Mouse (Mus musculus): ENCODE results near the gene Art4. TPM values are rescaled to one million over a fixed set of nuclear protein-coding genes. Genes with fewer than 3 reads are reported as not detected.
A peak's percentile ranks its signal among the peaks of the same experiment; 100 is the strongest.

Art4 gene
- polyA plus RNA-seq, 1 experiment from 2014 or later, result 10.6 TPM

GRCm38 (mm10) chr6:136875670-136876069 lies 18.1 kb upstream of the Art4 start, which contains the start of gene Mgp:
Gene Mgp, minus strand, starts transcription at chr6:136875823.
- H3K4me3 ChIP-seq (ENCODE audit: low read depth, low read length), result no peak within 1 kb of the TSS
- no peaks in the 10 kb centered on the region for H3K36me3 ChIP-seq (replicated peaks; ENCODE audit: insufficient read depth, low read length)
- H3K9ac ChIP-seq (replicated peaks), result no peak within 1 kb of the TSS
- no peaks in the 10 kb centered on the region for H3K27me3 ChIP-seq (ENCODE audit: insufficient read depth, low read length)
- no peaks in the 10 kb centered on the region for H3K9me3 ChIP-seq (ENCODE audit: low read length)
- H3K4me1 ChIP-seq (ENCODE audit: insufficient read depth), result no peaks in the 10 kb centered on the region
- H3K4me2 ChIP-seq (ENCODE audit: low read depth, low read length), result no peak within 1 kb of the TSS
- ATAC-seq (no peak), DNase-seq (no peak)
- no peak within 1 kb of the TSS for H3K27ac ChIP-seq (ENCODE audit: low read depth)
- WGBS (ENCODE audit: insufficient replicate concordance), result 52% methylated on average over 9 of the region's 9 CpGs
- TF ChIP-seq EP300 (IDR thresholded peaks at IDR 0.05; ENCODE audit: low read depth) (no peak), CTCF (IDR thresholded peaks at IDR 0.05; ENCODE audit: low read depth) (no peak)

DNA sequence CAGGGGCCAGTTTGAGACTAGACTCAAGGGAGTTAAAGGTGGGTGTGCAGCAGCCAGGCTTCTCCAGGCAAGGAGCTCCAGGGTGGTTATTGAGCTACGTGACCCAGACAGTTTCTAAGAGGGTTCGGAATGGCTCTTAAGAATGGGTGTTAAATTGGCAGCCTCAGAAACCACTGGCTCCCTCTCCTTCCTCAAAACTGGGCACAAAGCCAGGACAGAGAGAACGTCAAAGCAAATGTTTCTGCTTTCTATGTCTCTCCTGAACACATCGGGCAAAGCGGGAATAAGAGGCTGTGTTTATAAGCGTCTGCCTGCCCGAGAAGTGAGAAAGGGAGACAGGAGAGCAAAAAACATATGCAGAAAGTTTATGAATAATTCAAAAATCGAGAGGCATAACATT lies 17.1 kb upstream of the Art4 start:
- no peaks in the 10 kb centered on the region for H3K4me1 ChIP-seq (ENCODE audit: insufficient read depth)
- DNase-seq (no peak), ATAC-seq (no peak)
- H3K27me3 ChIP-seq (ENCODE audit: insufficient read depth, low read length), result no peaks in the 10 kb centered on the region
- no peaks in the 10 kb centered on the region for H3K36me3 ChIP-seq (replicated peaks; ENCODE audit: insufficient read depth, low read length)
- 47% methylated on average over 8 of the region's 8 CpGs for WGBS (ENCODE audit: insufficient replicate concordance)
- TF ChIP-seq EP300 (IDR thresholded peaks at IDR 0.05; ENCODE audit: low read depth) (no peak), CTCF (IDR thresholded peaks at IDR 0.05; ENCODE audit: low read depth) (no peak)
- no peak overlapping the region for H3K4me3 ChIP-seq (ENCODE audit: low read depth, low read length)
- no peaks in the 10 kb centered on the region for H3K9me3 ChIP-seq (ENCODE audit: low read length)
- H3K9ac ChIP-seq (replicated peaks), result no peak overlapping the region
- no peak overlapping the region for H3K4me2 ChIP-seq (ENCODE audit: low read depth, low read length)
- H3K27ac ChIP-seq (ENCODE audit: low read depth), result no peak overlapping the region

GRCm38 (mm10) chr6:136868921-136869320 lies 11.4 kb upstream of the Art4 start:
- H3K4me3 ChIP-seq (ENCODE audit: low read depth, low read length), result no peak overlapping the region
- H3K36me3 ChIP-seq (replicated peaks; ENCODE audit: insufficient read depth, low read length), result no peaks in the 10 kb centered on the region
- no peak for TF ChIP-seq CTCF (IDR thresholded peaks at IDR 0.05; ENCODE audit: low read depth)
- TF ChIP-seq EP300 (IDR thresholded peaks at IDR 0.05; ENCODE audit: low read depth), result no peak
- DNase-seq, result no peak
- H3K9ac ChIP-seq (replicated peaks), result no peak overlapping the region
- H3K4me2 ChIP-seq (ENCODE audit: low read depth, low read length), result no peak overlapping the region
- H3K27me3 ChIP-seq (ENCODE audit: insufficient read depth, low read length), result no peaks in the 10 kb centered on the region
- ATAC-seq, result no peak
- H3K4me1 ChIP-seq (ENCODE audit: insufficient read depth), result no peaks in the 10 kb centered on the region
- no peak overlapping the region for H3K27ac ChIP-seq (ENCODE audit: low read depth)
- no peaks in the 10 kb centered on the region for H3K9me3 ChIP-seq (ENCODE audit: low read length)
- WGBS (ENCODE audit: insufficient replicate concordance), result 78% methylated on average over 5 of the region's 5 CpGs

DNA sequence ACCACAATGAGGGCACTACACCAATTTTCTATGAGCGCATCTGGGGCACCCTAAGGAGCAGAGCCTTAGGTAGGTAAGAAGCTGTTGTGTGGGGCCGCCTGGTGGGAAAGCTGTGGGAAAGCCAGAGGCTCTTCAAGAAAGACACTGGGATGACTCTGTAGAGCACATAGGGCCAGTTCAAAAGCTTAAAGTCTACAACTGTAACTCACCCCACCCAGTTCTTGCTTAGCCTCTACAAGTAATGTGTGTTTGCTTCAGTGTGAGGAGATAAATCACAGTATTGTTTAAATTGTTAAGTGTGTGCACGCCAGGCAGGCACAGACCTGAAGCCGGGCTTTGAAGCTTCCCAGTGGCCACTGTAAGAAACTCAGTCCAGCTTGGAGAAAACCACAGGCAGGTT lies 8.6 kb upstream of the Art4 start:
- H3K4me2 ChIP-seq (ENCODE audit: low read depth, low read length), result no peak overlapping the region
- H3K4me1 ChIP-seq (ENCODE audit: insufficient read depth), result no peaks in the 10 kb centered on the region
- no peak overlapping the region for H3K9ac ChIP-seq (replicated peaks)
- 77% methylated on average over 4 of the region's 4 CpGs for WGBS (ENCODE audit: insufficient replicate concordance)
- H3K27me3 ChIP-seq (ENCODE audit: insufficient read depth, low read length), result no peaks in the 10 kb centered on the region
- no peak overlapping the region for H3K27ac ChIP-seq (ENCODE audit: low read depth)
- no peak for TF ChIP-seq CTCF (IDR thresholded peaks at IDR 0.05; ENCODE audit: low read depth)
- no peak overlapping the region for H3K4me3 ChIP-seq (ENCODE audit: low read depth, low read length)
- no peaks in the 10 kb centered on the region for H3K9me3 ChIP-seq (ENCODE audit: low read length)
- no peaks in the 10 kb centered on the region for H3K36me3 ChIP-seq (replicated peaks; ENCODE audit: insufficient read depth, low read length)
- no peak for DNase-seq
- no peak for ATAC-seq

DNA sequence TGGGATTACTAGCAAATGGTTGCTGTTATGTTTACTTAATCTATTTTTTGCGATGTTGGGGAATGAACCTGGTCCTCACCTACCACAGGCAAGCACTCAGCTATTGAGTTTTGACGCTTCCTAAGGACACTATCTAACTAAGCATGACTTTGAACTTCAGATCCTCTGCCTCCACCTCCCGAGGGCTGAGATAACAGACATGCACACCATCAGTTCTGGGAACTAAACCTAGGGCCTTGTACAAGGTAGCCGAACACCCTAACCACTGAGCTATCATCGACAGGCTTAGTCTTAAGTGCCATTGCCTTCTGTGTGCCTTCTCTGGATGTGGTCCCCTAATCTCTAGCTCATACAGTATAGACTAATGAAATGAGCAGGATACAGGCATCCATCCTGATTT lies 7.8 kb upstream of the Art4 start:
- ATAC-seq (no peak), DNase-seq (peak; percentile 7)
- H3K36me3 ChIP-seq (replicated peaks; ENCODE audit: insufficient read depth, low read length), result no peaks in the 10 kb centered on the region
- H3K4me2 ChIP-seq (ENCODE audit: low read depth, low read length), result no peak overlapping the region
- TF ChIP-seq EP300 (IDR thresholded peaks at IDR 0.05; ENCODE audit: low read depth) (no peak), CTCF (IDR thresholded peaks at IDR 0.05; ENCODE audit: low read depth) (no peak)
- H3K9ac ChIP-seq (replicated peaks), result no peak overlapping the region
- no peaks in the 10 kb centered on the region for H3K27me3 ChIP-seq (ENCODE audit: insufficient read depth, low read length)
- H3K27ac ChIP-seq (ENCODE audit: low read depth), result no peak overlapping the region
- H3K4me1 ChIP-seq (ENCODE audit: insufficient read depth), result no peaks in the 10 kb centered on the region
- no peaks in the 10 kb centered on the region for H3K9me3 ChIP-seq (ENCODE audit: low read length)
- 74% methylated on average over 5 of the region's 5 CpGs for WGBS (ENCODE audit: insufficient replicate concordance)
- no peak overlapping the region for H3K4me3 ChIP-seq (ENCODE audit: low read depth, low read length)

DNA sequence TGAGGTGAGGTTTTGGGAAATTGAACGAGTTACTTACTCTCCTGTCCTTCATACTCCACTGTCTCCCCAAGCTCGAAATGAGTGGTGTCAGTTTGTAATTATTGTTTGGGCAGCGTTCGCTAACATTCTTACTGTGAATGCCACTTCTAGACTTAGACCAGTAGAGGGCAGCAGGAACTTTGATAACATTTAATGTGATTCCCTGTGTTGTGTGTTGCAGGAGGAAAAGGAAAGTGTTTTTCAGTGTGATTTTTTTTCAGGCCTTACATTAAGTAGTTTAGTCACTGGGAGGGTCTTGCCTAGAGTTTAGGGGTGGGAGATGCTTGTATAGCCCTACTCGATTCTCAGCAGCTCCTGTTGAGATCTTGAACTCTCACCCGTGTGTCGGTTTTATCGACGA lies 3.5 kb upstream of the Art4 start:
- 0 out of 2 replicates have a peak overlapping the region, but pooled peaks have one; percentile 9 for H3K9ac ChIP-seq (replicated peaks)
- peaks cover 16% of the 10 kb centered on the region for H3K4me1 ChIP-seq (ENCODE audit: insufficient read depth)
- H3K4me2 ChIP-seq (ENCODE audit: low read depth, low read length), result no peak overlapping the region
- TF ChIP-seq EP300 (IDR thresholded peaks at IDR 0.05; ENCODE audit: low read depth) (0 out of 2 replicates have a peak, but pooled peaks have one; percentile 9), CTCF (IDR thresholded peaks at IDR 0.05; ENCODE audit: low read depth) (peak; percentile 93)
- 47% methylated on average over 9 of the region's 9 CpGs for WGBS (ENCODE audit: insufficient replicate concordance)
- H3K4me3 ChIP-seq (ENCODE audit: low read depth, low read length), result no peak overlapping the region
- H3K36me3 ChIP-seq (replicated peaks; ENCODE audit: insufficient read depth, low read length), result no peaks in the 10 kb centered on the region
- no peak overlapping the region for H3K27ac ChIP-seq (ENCODE audit: low read depth)
- no peaks in the 10 kb centered on the region for H3K27me3 ChIP-seq (ENCODE audit: insufficient read depth, low read length)
- ATAC-seq (no peak), DNase-seq (no peak)
- H3K9me3 ChIP-seq (ENCODE audit: low read length), result no peaks in the 10 kb centered on the region

- WGBS (ENCODE audit: insufficient replicate concordance), result 45% methylated on average over 8 of the region's 8 CpGs
- peak; percentile 26 for DNase-seq
- peak overlapping the region; percentile 67 for H3K4me2 ChIP-seq (ENCODE audit: low read depth, low read length)
Observed at GRCm38 (mm10) chr6:136858420-136858819, 887 bp upstream of the Art4 start.

More at GRCm38 (mm10) chr6:136858420-136858819, 887 bp upstream of the Art4 start:
- peak overlapping the region; percentile 97 for H3K27ac ChIP-seq (ENCODE audit: low read depth)
- H3K9ac ChIP-seq (replicated peaks), result 0 out of 2 replicates have a peak overlapping the region, but pooled peaks have one; percentile 23
- H3K4me3 ChIP-seq (ENCODE audit: low read depth, low read length), result no peak overlapping the region
- TF ChIP-seq CTCF (IDR thresholded peaks at IDR 0.05; ENCODE audit: low read depth) (no peak), EP300 (IDR thresholded peaks at IDR 0.05; ENCODE audit: low read depth) (no peak)
- ATAC-seq, result no peak
- no peaks in the 10 kb centered on the region for H3K27me3 ChIP-seq (ENCODE audit: insufficient read depth, low read length)
- no peaks in the 10 kb centered on the region for H3K9me3 ChIP-seq (ENCODE audit: low read length)
- H3K36me3 ChIP-seq (replicated peaks; ENCODE audit: insufficient read depth, low read length), result no peaks in the 10 kb centered on the region
- H3K4me1 ChIP-seq (ENCODE audit: insufficient read depth), result peaks cover 20% of the 10 kb centered on the region
